Mouse (Mus musculus) right cerebral cortex, adult 18-20 months (tissue): ENCODE data around the gene Mib2.

Source experiments
- DNase-seq: peaks from one replicate; pipeline ENCODE4 v3.0.0; 2022; ENCODE audit warnings: mixed read lengths

Gene Mib2

GRCm38 (mm10) chr4:155606825-155607224 is 62.2 kb downstream of the Mib2 start:
- DNase-seq = no peak

- DNase-seq = no peak
These were observed 63.9 kb downstream of the Mib2 start for GRCm38 (mm10) chr4:155605132-155605531.
